Mouse (Mus musculus): ENCODE measurements at regions not wholly inside any gene's neighbourhood (a gene's known extent, or its start where the extent isn't known, plus 50 kb on each side); places are given as distances from the start of the nearest gene placed in this dataset.

DNA sequence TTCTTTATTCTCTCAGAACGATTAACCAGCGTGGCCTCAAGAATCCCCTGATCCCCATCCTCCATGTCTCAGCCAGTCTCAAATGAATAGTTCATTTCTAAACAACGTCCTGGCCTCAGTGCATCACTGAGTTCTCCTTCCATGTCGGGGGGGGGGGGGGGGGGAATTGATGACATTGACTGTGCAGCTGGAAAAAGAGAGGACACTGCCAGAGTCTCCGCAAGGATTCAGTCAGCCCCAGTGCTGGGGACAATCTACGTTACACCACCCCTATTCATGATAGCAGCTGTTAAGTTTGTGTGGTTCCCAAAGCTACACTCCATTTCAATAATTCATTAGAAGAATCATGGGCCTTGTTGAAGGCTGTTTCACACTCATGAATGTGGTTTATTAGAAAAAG, 108.9 kb downstream of the Erv3 start:
- Histone ChIP-seq H3K36me3 (ENCODE audit: control insufficient read depth, insufficient read depth, low read length) (no peaks in the 10 kb centered on the region), H3K4me1 (ENCODE audit: control insufficient read depth, insufficient read depth, low read length) (no peaks in the 10 kb centered on the region), H3K27ac (ENCODE audit: insufficient read depth, low read depth, low read length) (no peak overlapping the region), H3K27me3 (replicated peaks; ENCODE audit: control insufficient read depth, insufficient read depth, low read length) (no peaks in the 10 kb centered on the region), H3K4me3 (ENCODE audit: insufficient read depth, low read depth, low read length) (no peak overlapping the region)
- TF ChIP-seq POLR2A (IDR thresholded peaks at IDR 0.05; ENCODE audit: low read depth, low read length) = no peak
- TF ChIP-seq CTCF (conservative IDR thresholded peaks at IDR 0.05; ENCODE audit: insufficient read depth, insufficient read length, low read depth, low read length) = no peak
- WGBS = 70% methylated on average over 6 of the region's 6 CpGs
- no peak for DNase-seq

DNA sequence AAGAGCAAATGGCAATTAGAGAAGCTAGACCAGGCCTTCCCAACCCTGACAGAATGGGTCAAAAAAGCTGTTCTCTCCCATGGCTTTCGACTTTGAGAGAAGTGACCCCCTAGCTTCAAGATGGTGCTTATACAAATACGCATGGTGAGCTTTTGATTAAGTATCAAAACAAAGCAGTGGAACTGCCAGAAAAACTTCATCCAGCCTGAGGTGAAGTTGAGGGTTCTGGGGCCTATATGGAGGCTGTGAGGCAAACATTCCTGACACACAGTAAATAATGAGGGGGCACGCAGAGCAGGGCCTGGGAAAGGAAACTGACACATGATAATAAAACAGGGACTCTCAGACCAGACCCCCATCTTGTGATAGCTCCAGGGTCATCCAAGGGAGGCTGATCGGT, 109.3 kb downstream of the Erv3 start:
- WGBS = 63% methylated on average over 4 of the region's 4 CpGs
- H3K4me3 ChIP-seq (ENCODE audit: insufficient read depth, low read depth, low read length) = no peak overlapping the region
- peak; percentile 12 for DNase-seq
- TF ChIP-seq POLR2A (IDR thresholded peaks at IDR 0.05; ENCODE audit: low read depth, low read length) (no peak), CTCF (conservative IDR thresholded peaks at IDR 0.05; ENCODE audit: insufficient read depth, insufficient read length, low read depth, low read length) (no peak)
- H3K36me3 ChIP-seq (ENCODE audit: control insufficient read depth, insufficient read depth, low read length) = no peaks in the 10 kb centered on the region
- H3K4me1 ChIP-seq (ENCODE audit: control insufficient read depth, insufficient read depth, low read length) = no peaks in the 10 kb centered on the region
- H3K27me3 ChIP-seq (replicated peaks; ENCODE audit: control insufficient read depth, insufficient read depth, low read length) = no peaks in the 10 kb centered on the region
- H3K27ac ChIP-seq (ENCODE audit: insufficient read depth, low read depth, low read length) = no peak overlapping the region

DNA sequence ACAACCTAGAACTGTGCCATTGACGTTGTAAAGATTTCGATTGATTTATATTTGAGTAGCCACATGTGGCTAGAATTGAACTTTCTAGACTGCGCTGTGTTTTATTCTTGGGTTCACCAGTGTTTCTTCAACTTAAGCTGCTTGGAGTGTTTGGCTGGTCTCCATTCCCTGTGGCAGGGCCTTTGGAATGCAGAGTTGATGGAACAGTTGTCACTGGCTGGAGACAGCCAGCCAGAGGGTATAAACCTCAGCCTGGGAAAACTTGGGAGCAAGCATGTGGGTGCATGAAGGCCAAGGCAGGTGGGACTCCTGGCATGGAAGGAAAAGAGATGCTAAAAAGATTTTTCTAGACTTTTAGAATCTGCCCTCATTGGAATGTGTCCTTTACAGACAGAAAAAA, 109.8 kb downstream of the Erv3 start:
- Histone ChIP-seq H3K36me3 (ENCODE audit: control insufficient read depth, insufficient read depth, low read length) (no peaks in the 10 kb centered on the region), H3K4me3 (ENCODE audit: insufficient read depth, low read depth, low read length) (no peak overlapping the region), H3K4me1 (ENCODE audit: control insufficient read depth, insufficient read depth, low read length) (no peaks in the 10 kb centered on the region), H3K27ac (ENCODE audit: insufficient read depth, low read depth, low read length) (no peak overlapping the region), H3K27me3 (replicated peaks; ENCODE audit: control insufficient read depth, insufficient read depth, low read length) (no peaks in the 10 kb centered on the region)
- WGBS = 65% methylated on average over 3 of the region's 3 CpGs
- no peak for TF ChIP-seq POLR2A (IDR thresholded peaks at IDR 0.05; ENCODE audit: low read depth, low read length)
- peak; percentile 37 for DNase-seq

DNA sequence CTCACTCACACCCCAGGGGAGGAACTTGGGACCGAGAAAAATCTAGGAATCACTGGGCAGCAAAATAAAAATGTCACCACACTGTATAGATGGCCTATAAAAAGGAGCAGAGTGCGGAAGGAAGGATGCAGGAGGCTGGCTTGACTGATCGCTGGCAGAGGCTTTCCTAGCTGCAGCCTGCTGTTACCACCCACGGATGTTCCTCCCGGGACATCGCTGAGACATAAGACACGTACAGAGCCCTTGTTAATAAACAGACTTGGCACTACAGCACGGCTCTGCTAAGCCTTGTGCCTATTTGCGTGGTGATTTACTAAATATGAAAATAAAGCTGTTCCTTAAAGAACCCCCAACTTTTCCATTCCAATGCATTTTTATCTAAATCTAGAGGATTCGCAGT, 110.8 kb downstream of the Erv3 start:
- TF ChIP-seq POLR2A (IDR thresholded peaks at IDR 0.05; ENCODE audit: low read depth, low read length) (no peak), CTCF (conservative IDR thresholded peaks at IDR 0.05; ENCODE audit: insufficient read depth, insufficient read length, low read depth, low read length) (no peak)
- 55% methylated on average over 10 of the region's 10 CpGs for WGBS

DNA sequence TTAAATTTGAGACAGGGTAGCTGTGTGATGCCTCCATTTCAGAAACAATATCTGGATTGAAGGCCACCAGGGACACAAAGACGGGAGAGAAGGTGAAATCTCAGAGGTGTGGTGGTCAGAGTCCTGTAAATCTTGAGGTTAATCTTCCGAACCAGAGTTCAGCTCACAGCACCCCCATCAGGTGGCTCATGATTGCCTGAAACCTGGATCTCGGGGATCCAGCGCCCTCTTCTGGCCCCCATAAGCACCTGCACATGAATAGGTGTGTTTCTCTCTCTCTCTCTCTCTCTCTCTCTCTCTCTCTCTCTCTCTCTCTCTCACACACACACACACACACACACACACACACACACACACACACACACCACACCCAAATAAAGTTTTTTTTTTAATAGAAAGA, 111.8 kb downstream of the Erv3 start:
- Histone ChIP-seq H3K4me3 (ENCODE audit: insufficient read depth, low read depth, low read length) (no peak overlapping the region), H3K27ac (ENCODE audit: insufficient read depth, low read depth, low read length) (no peak overlapping the region), H3K4me1 (ENCODE audit: control insufficient read depth, insufficient read depth, low read length) (no peaks in the 10 kb centered on the region), H3K27me3 (replicated peaks; ENCODE audit: control insufficient read depth, insufficient read depth, low read length) (no peaks in the 10 kb centered on the region), H3K36me3 (ENCODE audit: control insufficient read depth, insufficient read depth, low read length) (no peaks in the 10 kb centered on the region)
- no peak for DNase-seq
- 75% methylated on average over 4 of the region's 4 CpGs for WGBS
- TF ChIP-seq POLR2A (IDR thresholded peaks at IDR 0.05; ENCODE audit: low read depth, low read length) (no peak), CTCF (conservative IDR thresholded peaks at IDR 0.05; ENCODE audit: insufficient read depth, insufficient read length, low read depth, low read length) (no peak)

More for the DNA sequence above, 110.8 kb downstream of the Erv3 start:
- Histone ChIP-seq H3K27me3 (replicated peaks; ENCODE audit: control insufficient read depth, insufficient read depth, low read length) (no peaks in the 10 kb centered on the region), H3K4me1 (ENCODE audit: control insufficient read depth, insufficient read depth, low read length) (no peaks in the 10 kb centered on the region), H3K27ac (ENCODE audit: insufficient read depth, low read depth, low read length) (no peak overlapping the region), H3K36me3 (ENCODE audit: control insufficient read depth, insufficient read depth, low read length) (no peaks in the 10 kb centered on the region), H3K4me3 (ENCODE audit: insufficient read depth, low read depth, low read length) (no peak overlapping the region)
- DNase-seq = no peak

DNA sequence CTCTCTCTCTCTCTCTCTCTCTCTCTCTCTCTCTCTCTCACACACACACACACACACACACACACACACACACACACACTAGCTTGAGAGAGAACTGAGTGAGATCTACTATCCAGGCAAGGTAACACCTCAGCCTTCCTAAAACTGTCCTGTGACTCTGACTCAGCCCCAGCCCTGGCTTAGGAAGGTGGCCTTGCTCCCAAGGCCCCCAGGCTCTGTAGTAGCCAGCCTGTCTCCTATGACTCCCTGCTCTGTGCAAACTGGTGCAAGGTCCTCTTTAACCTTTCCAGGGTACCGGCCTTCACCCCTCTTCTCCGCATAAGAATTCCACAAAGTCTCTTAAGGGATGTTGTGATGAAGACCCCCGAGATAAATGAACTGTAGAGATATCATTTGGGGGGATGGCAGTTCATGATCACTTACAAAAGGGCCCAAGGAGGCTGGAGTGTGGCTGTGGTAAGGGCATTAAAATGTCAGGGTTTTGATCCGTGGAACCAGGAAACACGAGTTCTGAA, 114.1 kb downstream of the Erv3 start:
- H3K4me1 ChIP-seq (ENCODE audit: control insufficient read depth, insufficient read depth, low read length) = no peaks in the 10 kb centered on the region
- no peaks in the 10 kb centered on the region for H3K36me3 ChIP-seq (ENCODE audit: control insufficient read depth, insufficient read depth, low read length)
- no peak for DNase-seq
- WGBS = 84% methylated on average over 5 of the region's 5 CpGs
- no peaks in the 10 kb centered on the region for H3K27me3 ChIP-seq (replicated peaks; ENCODE audit: control insufficient read depth, insufficient read depth, low read length)
- no peak overlapping the region for H3K4me3 ChIP-seq (ENCODE audit: insufficient read depth, low read depth, low read length)
- no peak overlapping the region for H3K27ac ChIP-seq (ENCODE audit: insufficient read depth, low read depth, low read length)
- no peak for TF ChIP-seq CTCF (conservative IDR thresholded peaks at IDR 0.05; ENCODE audit: insufficient read depth, insufficient read length, low read depth, low read length)
- no peak for TF ChIP-seq POLR2A (IDR thresholded peaks at IDR 0.05; ENCODE audit: low read depth, low read length)

DNA sequence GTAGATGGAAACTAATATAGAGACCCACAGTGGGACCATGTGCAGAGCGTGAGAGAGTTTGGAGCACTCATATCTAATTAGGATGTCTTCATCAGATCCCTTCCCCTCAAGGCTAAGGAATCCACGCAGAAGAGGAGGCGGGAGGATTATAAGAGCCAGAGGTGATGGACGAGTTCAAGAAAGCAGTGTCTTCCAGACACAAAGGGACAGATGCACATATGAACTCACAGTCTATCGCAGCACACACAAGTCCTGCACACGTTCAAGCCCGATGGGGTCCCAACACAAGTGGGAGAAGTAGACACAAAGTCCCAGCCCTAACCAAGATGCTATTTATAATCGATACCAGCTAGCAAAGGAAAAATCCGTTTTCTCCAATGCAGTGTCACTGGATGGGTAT, 114.6 kb downstream of the Erv3 start:
- Histone ChIP-seq H3K27ac (ENCODE audit: insufficient read depth, low read depth, low read length) (no peak overlapping the region), H3K4me3 (ENCODE audit: insufficient read depth, low read depth, low read length) (no peak overlapping the region), H3K36me3 (ENCODE audit: control insufficient read depth, insufficient read depth, low read length) (no peaks in the 10 kb centered on the region), H3K4me1 (ENCODE audit: control insufficient read depth, insufficient read depth, low read length) (no peaks in the 10 kb centered on the region), H3K27me3 (replicated peaks; ENCODE audit: control insufficient read depth, insufficient read depth, low read length) (no peaks in the 10 kb centered on the region)
- no peak for TF ChIP-seq POLR2A (IDR thresholded peaks at IDR 0.05; ENCODE audit: low read depth, low read length)
- TF ChIP-seq CTCF (conservative IDR thresholded peaks at IDR 0.05; ENCODE audit: insufficient read depth, insufficient read length, low read depth, low read length) = no peak
- DNase-seq = no peak
- WGBS = 88% methylated on average over 9 of the region's 9 CpGs

DNA sequence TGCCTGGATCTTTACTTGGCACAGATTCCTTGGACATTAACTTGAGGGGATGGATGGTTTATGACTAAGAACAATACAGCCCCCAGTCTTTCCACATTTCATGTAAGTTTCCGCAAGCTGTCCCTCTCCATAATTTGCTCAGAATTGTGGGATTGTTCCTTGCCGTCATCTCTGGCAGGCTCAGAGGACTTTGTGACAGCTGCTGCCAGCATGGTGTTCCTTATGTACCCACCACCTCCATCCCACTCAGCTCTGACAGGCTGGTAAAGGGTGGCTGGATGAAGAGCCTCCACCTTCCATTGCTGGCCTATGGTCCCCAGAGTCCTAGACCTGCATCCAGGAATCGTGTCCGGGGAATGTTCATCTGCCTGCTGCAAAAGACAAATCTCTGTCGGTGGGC, 119.1 kb downstream of the Erv3 start:
- H3K27me3 ChIP-seq (replicated peaks; ENCODE audit: control insufficient read depth, insufficient read depth, low read length) = no peaks in the 10 kb centered on the region
- TF ChIP-seq POLR2A (IDR thresholded peaks at IDR 0.05; ENCODE audit: low read depth, low read length) = no peak
- no peak for TF ChIP-seq CTCF (conservative IDR thresholded peaks at IDR 0.05; ENCODE audit: insufficient read depth, insufficient read length, low read depth, low read length)
- WGBS = 83% methylated on average over 5 of the region's 5 CpGs
- no peak overlapping the region for H3K27ac ChIP-seq (ENCODE audit: insufficient read depth, low read depth, low read length)
- H3K4me1 ChIP-seq (ENCODE audit: control insufficient read depth, insufficient read depth, low read length) = no peaks in the 10 kb centered on the region
- no peak for DNase-seq
- no peaks in the 10 kb centered on the region for H3K36me3 ChIP-seq (ENCODE audit: control insufficient read depth, insufficient read depth, low read length)
- H3K4me3 ChIP-seq (ENCODE audit: insufficient read depth, low read depth, low read length) = no peak overlapping the region
